Mouse (Mus musculus) heart, embryonic 16.5 days (tissue): ENCODE measurements around the gene Odr4. TPM values are rescaled to one million over a fixed set of nuclear protein-coding genes. Genes with fewer than 3 reads are reported as not detected.

Experiments used
- ATAC-seq: fragments of 200-750 bp; cut with Nextera tagmentation; replicated peaks from 2 replicates; pipeline ENCODE4 v1.8.0; 2017; ENCODE audit warnings: moderate number of reproducible peaks; ENCODE audit not compliant: insufficient read depth, low FRiP score; ENCODE audit errors: extremely low read depth
- H3K27ac ChIP-seq: fragments of 300-500 bp; sonication (generic); 2 replicates; pipeline ENCODE4 v1.5.1; 2014; ENCODE audit warnings: mild to moderate bottlenecking, low read length, control low read depth, moderate library complexity
- H3K27me3 ChIP-seq: fragments of 300-500 bp; sonication (generic); 2 replicates; pipeline ENCODE4 v1.6.1; 2014; ENCODE audit warnings: low read length, mixed read lengths; ENCODE audit not compliant: control insufficient read depth, insufficient read depth
- H3K36me3 ChIP-seq: fragments of 300-500 bp; sonication (generic); 2 replicates; pipeline ENCODE4 v1.6.1; 2014; ENCODE audit not compliant: control insufficient read depth, insufficient read depth
- H3K4me1 ChIP-seq: fragments of 300-500 bp; sonication (generic); 2 replicates; pipeline ENCODE4 v1.6.1; 2014; ENCODE audit warnings: low read length, mixed read lengths; ENCODE audit not compliant: control insufficient read depth, insufficient read depth
- H3K4me2 ChIP-seq: fragments of 300-500 bp; sonication (generic); 2 replicates; pipeline ENCODE4 v1.6.1; 2014; ENCODE audit warnings: low read depth, mild to moderate bottlenecking, control low read depth, low read length
- H3K4me3 ChIP-seq: fragments of 300-500 bp; sonication (generic); 2 replicates; pipeline ENCODE4 v1.5.1; 2014; ENCODE audit warnings: mild to moderate bottlenecking, control low read depth, low read length
- H3K9ac ChIP-seq: fragments of 300-500 bp; sonication (generic); 2 replicates; pipeline ENCODE4 v1.6.1; 2014; ENCODE audit warnings: low read length, control low read depth
- H3K9me3 ChIP-seq: fragments of 300-500 bp; sonication (generic); replicated peaks from 2 replicates; pipeline ENCODE4 v1.6.1; 2016; ENCODE audit warnings: low read length; ENCODE audit not compliant: control insufficient read depth
- WGBS: fragments of 180-500 bp; shearing (Covaris S2); extraction: QIAGEN DNeasy Blood & Tissue Kit; methylation state at CpG from one replicate; pipeline ENCODE4 v1.1.7; 2014; 5-methylcytosine and 5-hydroxymethylcytosine counted together
- polyA plus RNA-seq: library from polyadenylated mRNA; unstranded; fragments of >200 nt; fragmentation: Nextera tagmentation; extraction: Ambion mirVana; gene quantifications from 2 replicates; pipeline ENCODE4 v1.2.1, GENCODE M21; 2015

Odr4 gene
- polyA plus RNA-seq, 1 experiment from 2014 or later = 30.0 TPM

DNA sequence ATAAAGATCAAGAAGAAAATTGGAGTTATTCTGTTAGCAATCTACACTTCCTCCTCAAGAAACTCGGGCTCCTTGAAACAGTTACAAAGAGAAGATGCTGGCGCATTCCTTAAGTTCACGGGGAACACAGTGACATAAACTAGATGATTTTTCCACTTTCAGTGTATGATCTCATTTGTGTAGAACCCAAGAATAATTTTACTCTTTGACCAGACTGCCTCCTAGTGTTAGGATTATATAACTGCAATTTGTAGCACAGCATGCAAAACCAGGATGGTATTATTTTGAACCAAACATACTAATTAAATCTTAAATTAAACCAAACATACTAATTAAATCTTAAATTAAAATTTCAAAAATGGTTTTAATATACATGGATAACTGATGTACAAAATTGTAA lies 20.0 kb downstream of the Odr4 start:
- Histone ChIP-seq H3K9me3 (no peaks in the 10 kb centered on the region), H3K9ac (no peak overlapping the region), H3K4me1 (no peaks in the 10 kb centered on the region), H3K27me3 (no peaks in the 10 kb centered on the region), H3K27ac (no peak overlapping the region), H3K4me3 (no peak overlapping the region), H3K36me3 (peaks cover 11% of the 10 kb centered on the region; the same call in 1 of the 2 replicates), H3K4me2 (no peak overlapping the region)
- ATAC-seq = no peak
- 65% methylated on average over 3 of the region's 3 CpGs for WGBS

DNA sequence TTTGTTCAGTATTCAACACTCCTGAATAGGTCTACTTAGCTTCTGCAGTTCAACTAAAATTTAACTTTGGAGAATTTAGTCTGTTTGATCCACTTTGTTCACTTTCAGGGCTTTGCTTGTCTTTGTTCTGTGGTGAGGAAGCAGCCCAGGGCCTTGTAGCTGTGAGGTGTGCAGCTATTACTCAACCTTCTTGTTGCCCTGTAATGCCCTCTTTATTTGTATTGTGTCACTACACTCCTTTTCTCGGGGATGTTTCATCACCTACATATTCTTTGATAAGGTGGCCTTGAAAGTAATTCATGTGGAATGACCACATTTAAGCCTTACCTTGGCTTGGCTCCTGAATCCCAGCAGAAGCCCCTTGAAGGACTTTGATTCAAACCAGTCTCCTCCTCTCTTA lies 32.0 kb downstream of the Odr4 start:
- Histone ChIP-seq H3K4me1 (no peaks in the 10 kb centered on the region), H3K4me3 (no peak overlapping the region), H3K27me3 (no peaks in the 10 kb centered on the region), H3K4me2 (no peak overlapping the region), H3K9me3 (no peaks in the 10 kb centered on the region), H3K27ac (no peak overlapping the region), H3K36me3 (peaks cover 20% of the 10 kb centered on the region), H3K9ac (no peak overlapping the region)
- 86% methylated on average over 1 of the region's 1 CpGs for WGBS
- ATAC-seq = no peak

DNA sequence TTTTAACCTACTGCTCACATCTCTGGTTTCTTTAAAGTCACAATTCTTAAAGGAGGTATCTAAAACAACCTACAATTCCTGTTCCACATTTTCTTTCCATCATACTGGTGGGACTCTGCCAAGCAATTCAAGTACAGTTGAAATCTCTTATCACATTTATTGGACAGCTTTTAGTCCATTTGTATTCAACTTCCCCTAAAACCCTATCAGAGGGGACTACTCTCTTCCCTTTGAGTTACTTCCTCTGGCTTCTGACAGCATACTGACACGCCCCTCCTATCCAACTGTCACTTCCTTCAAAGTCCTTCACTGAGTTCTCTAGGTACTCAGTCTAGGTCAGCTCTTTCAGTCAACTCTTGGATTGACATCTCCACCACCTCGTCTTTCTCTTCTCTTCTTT lies 57.8 kb downstream of the Odr4 start:
- 52% methylated on average over 2 of the region's 2 CpGs for WGBS
- Histone ChIP-seq H3K4me2 (no peak overlapping the region), H3K27me3 (no peaks in the 10 kb centered on the region), H3K4me1 (no peaks in the 10 kb centered on the region), H3K9ac (no peak overlapping the region), H3K9me3 (no peaks in the 10 kb centered on the region), H3K4me3 (no peak overlapping the region), H3K36me3 (no peaks in the 10 kb centered on the region), H3K27ac (no peak overlapping the region)
- ATAC-seq = no peak

DNA sequence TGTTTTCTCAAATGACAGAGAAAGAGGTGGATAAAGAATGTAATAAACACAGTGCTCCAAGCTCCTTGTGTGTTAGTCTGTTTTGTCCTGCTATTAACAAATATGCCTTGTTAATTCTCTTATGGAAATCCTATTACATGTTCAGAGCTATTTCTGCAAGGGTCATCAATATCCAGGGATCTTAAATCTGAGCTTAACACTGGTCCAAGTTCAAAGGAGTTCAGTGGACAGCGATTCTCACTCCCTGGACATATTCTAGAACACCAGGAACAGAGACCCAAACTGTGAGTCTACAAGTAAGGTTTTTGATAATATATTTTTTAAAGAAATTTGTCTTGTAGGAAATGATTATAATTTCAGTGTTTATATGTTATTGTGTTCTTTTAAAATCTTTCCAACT lies 73.7 kb downstream of the Odr4 start, which contains the start of gene Pdc:
TSS of gene Pdc (plus strand) at position 213 of the 400 bp plus-strand sequence.
- no peak for ATAC-seq
- Histone ChIP-seq H3K27me3 (no peaks in the 10 kb centered on the region), H3K27ac (no peak within 1 kb of the TSS), H3K36me3 (no peaks in the 10 kb centered on the region), H3K4me2 (no peak within 1 kb of the TSS), H3K4me3 (no peak within 1 kb of the TSS), H3K9me3 (no peaks in the 10 kb centered on the region), H3K9ac (no peak within 1 kb of the TSS), H3K4me1 (no peaks in the 10 kb centered on the region; the same call in 1 of the 2 replicates)
- 81% methylated on average over 1 of the region's 1 CpGs for WGBS

Other genes starting within 250 kb of the Odr4 start
- not detected in 2 replicates for gene Pdc, start 73.7 kb downstream of the Odr4 start, polyA plus RNA-seq
- 115 and 118 TPM in 2 replicates for gene Tpr, start 242 bp downstream of the Odr4 start, polyA plus RNA-seq
- 0.49 and 0.71 TPM in 2 replicates for gene Prg4, start 73.1 kb upstream of the Odr4 start, polyA plus RNA-seq